Mouse (Mus musculus) thymus, postnatal 14 days (tissue): ENCODE results near the gene Hoxa13.

Experiments used
- DNase-seq: peaks from one replicate; pipeline ENCODE4 v3.0.0; 2021

The Hoxa13 gene

GRCm38 (mm10) chr6:52268756-52269155 is 8.1 kb upstream of the Hoxa13 start:
- no peak for DNase-seq

GRCm38 (mm10) chr6:52268341-52268740 is 7.7 kb upstream of the Hoxa13 start:
- no peak for DNase-seq

GRCm38 (mm10) chr6:52267691-52268090 is 7.0 kb upstream of the Hoxa13 start:
- DNase-seq: no peak

GRCm38 (mm10) chr6:52267221-52267620 is 6.5 kb upstream of the Hoxa13 start:
- no peak for DNase-seq

- DNase-seq: no peak
Measured at GRCm38 (mm10) chr6:52266666-52266985, 5.9 kb upstream of the Hoxa13 start.

- no peak for DNase-seq
Measured at GRCm38 (mm10) chr6:52265913-52266665, 5.4 kb upstream of the Hoxa13 start.

- DNase-seq: no peak
Measured at GRCm38 (mm10) chr6:52265306-52265912, 4.7 kb upstream of the Hoxa13 start.

GRCm38 (mm10) chr6:52264106-52264790 is 3.6 kb upstream of the Hoxa13 start:
- DNase-seq: no peak

- no peak for DNase-seq
Measured at GRCm38 (mm10) chr6:52263321-52263585, 2.6 kb upstream of the Hoxa13 start.

- DNase-seq: no peak
Measured at GRCm38 (mm10) chr6:52262463-52263320, 2.0 kb upstream of the Hoxa13 start.

GRCm38 (mm10) chr6:52261751-52262462 is 1.2 kb upstream of the Hoxa13 start:
- no peak for DNase-seq

- DNase-seq: no peak
Measured at GRCm38 (mm10) chr6:52259811-52260261, 844 bp downstream of the Hoxa13 start.

- no peak for DNase-seq
Measured at GRCm38 (mm10) chr6:52259081-52259790, 1.4 kb downstream of the Hoxa13 start.

GRCm38 (mm10) chr6:52256956-52257355 is 3.7 kb downstream of the Hoxa13 start:
- DNase-seq: peak; percentile 86

- no peak for DNase-seq
Measured at GRCm38 (mm10) chr6:52253511-52254500, 6.9 kb downstream of the Hoxa13 start.

GRCm38 (mm10) chr6:52252775-52253376 is 7.8 kb downstream of the Hoxa13 start:
- no peak for DNase-seq

GRCm38 (mm10) chr6:52252016-52252774 is 8.5 kb downstream of the Hoxa13 start:
- no peak for DNase-seq

GRCm38 (mm10) chr6:52251177-52251879 is 9.4 kb downstream of the Hoxa13 start:
- no peak for DNase-seq

GRCm38 (mm10) chr6:52249826-52250225 is 10.9 kb downstream of the Hoxa13 start:
- no peak for DNase-seq
